Mouse (Mus musculus) olfactory bulb, adult 2 months (tissue): ENCODE data around the gene Arhgef11. TPM values are rescaled to one million over a fixed set of nuclear protein-coding genes. Genes with fewer than 3 reads are reported as not detected.

Experiments
- H3K27ac ChIP-seq: fragments of 200-500 bp; 2 replicates; pipeline ENCODE4 v1.5.1; 2012; ENCODE audit warnings: low read depth, low read length; ENCODE audit not compliant: insufficient read depth
- H3K4me1 ChIP-seq: fragments of 200-500 bp; 2 replicates; pipeline ENCODE4 v1.6.1; 2012; ENCODE audit warnings: low read length; ENCODE audit not compliant: control insufficient read depth, insufficient read depth
- H3K4me3 ChIP-seq: fragments of 200-500 bp; 2 replicates; pipeline ENCODE4 v1.5.1; 2012; ENCODE audit warnings: mild to moderate bottlenecking, low read depth, low read length, moderate library complexity; ENCODE audit not compliant: insufficient read depth
- CTCF ChIP-seq: fragments of 200-500 bp; IDR thresholded peaks from 2 replicates; pipeline ENCODE4 v1.5.1; 2012; ENCODE audit warnings: low read depth, mild to moderate bottlenecking, low read length, moderate library complexity; ENCODE audit not compliant: insufficient read depth
- POLR2A ChIP-seq: fragments of 200-500 bp; IDR thresholded peaks from 2 replicates; pipeline ENCODE4 v1.6.1; 2012; ENCODE audit warnings: mild to moderate bottlenecking, low read depth, low read length, moderate library complexity; ENCODE audit not compliant: insufficient read depth
- WGBS: fragments of 180-500 bp; shearing (Covaris S2); methylation state at CpG from one replicate; pipeline ENCODE4 v1.1.7; 2018; 5-methylcytosine and 5-hydroxymethylcytosine counted together
- polyA plus RNA-seq: library from polyadenylated mRNA; stranded (reverse); fragments of >200 nt; gene quantifications from 2 replicates; pipeline ENCODE4 v1.2.4, GENCODE M21; 2012; ENCODE audit warnings: low replicate concordance; ENCODE audit not compliant: missing spikeins, insufficient read depth, insufficient read length

Arhgef11 gene
- polyA plus RNA-seq, 1 experiment, result not detected

- H3K4me3 ChIP-seq, result no peak overlapping the region
- H3K4me1 ChIP-seq, result peaks cover 5% of the 10 kb centered on the region
- no peak for TF ChIP-seq CTCF
- no peak for TF ChIP-seq POLR2A
- 4% methylated on average over 4 of the region's 4 CpGs for WGBS
- no peak overlapping the region for H3K27ac ChIP-seq
Measured at GRCm38 (mm10) chr3:87770280-87770679, 152.9 kb downstream of the Arhgef11 start.

GRCm38 (mm10) chr3:87771088-87771487 lies 153.7 kb downstream of the Arhgef11 start:
- Histone ChIP-seq H3K27ac (no peak overlapping the region), H3K4me3 (no peak overlapping the region), H3K4me1 (peaks cover 5% of the 10 kb centered on the region)
- TF ChIP-seq POLR2A, result no peak
- TF ChIP-seq CTCF, result no peak
- WGBS, result 71% methylated on average over 6 of the region's 6 CpGs

GRCm38 (mm10) chr3:87778283-87778682 lies 160.9 kb downstream of the Arhgef11 start:
- WGBS, result 62% methylated on average over 23 of the region's 23 CpGs
- Histone ChIP-seq H3K27ac (no peak overlapping the region), H3K4me1 (peaks cover 3% of the 10 kb centered on the region; the same call in 1 of the 2 replicates), H3K4me3 (no peak overlapping the region)
- TF ChIP-seq POLR2A (no peak), CTCF (no peak)

- WGBS, result 65% methylated on average over 2 of the region's 2 CpGs
- TF ChIP-seq CTCF, result no peak
- TF ChIP-seq POLR2A, result no peak
- Histone ChIP-seq H3K27ac (no peak overlapping the region), H3K4me1 (peaks cover 3% of the 10 kb centered on the region; the same call in 1 of the 2 replicates), H3K4me3 (no peak overlapping the region)
Measured at GRCm38 (mm10) chr3:87779086-87779485, 161.7 kb downstream of the Arhgef11 start.

- 90% methylated on average over 25 of the region's 25 CpGs for WGBS
Measured at GRCm38 (mm10) chr3:87783282-87784023, 166.1 kb downstream of the Arhgef11 start.

GRCm38 (mm10) chr3:87785156-87785555 lies 167.8 kb downstream of the Arhgef11 start:
- TF ChIP-seq POLR2A (no peak), CTCF (no peak)
- Histone ChIP-seq H3K4me1 (peaks cover 4% of the 10 kb centered on the region; the same call in 1 of the 2 replicates), H3K27ac (no peak overlapping the region), H3K4me3 (no peak overlapping the region)
- WGBS, result 92% methylated on average over 5 of the region's 5 CpGs

More at GRCm38 (mm10) chr3:87783282-87784023, 166.1 kb downstream of the Arhgef11 start:
- TF ChIP-seq CTCF (no peak), POLR2A (no peak)
- H3K4me3 ChIP-seq, result no peak overlapping the region
- peaks cover 4% of the 10 kb centered on the region; the same call in 1 of the 2 replicates for H3K4me1 ChIP-seq
- no peak overlapping the region for H3K27ac ChIP-seq

- 41% methylated on average over 6 of the region's 6 CpGs for WGBS
- Histone ChIP-seq H3K27ac (no peak overlapping the region), H3K4me1 (peaks cover 4% of the 10 kb centered on the region; the same call in 1 of the 2 replicates), H3K4me3 (no peak overlapping the region)
- TF ChIP-seq CTCF (no peak), POLR2A (no peak)
Measured at GRCm38 (mm10) chr3:87785626-87786214, 168.4 kb downstream of the Arhgef11 start.

Other genes starting within 250 kb of the Arhgef11 start
- gene Fcrl1, start 241.2 kb upstream of the Arhgef11 start, polyA plus RNA-seq, result not detected in 2 replicates
- gene Fcrl5, start 181.8 kb upstream of the Arhgef11 start, polyA plus RNA-seq, result not detected in 2 replicates
- not detected in 2 replicates for gene Etv3, start 92.2 kb upstream of the Arhgef11 start, polyA plus RNA-seq
- not detected in 2 replicates for gene Lrrc71, start 131.1 kb downstream of the Arhgef11 start, polyA plus RNA-seq
- gene Ntrk1, start 177.6 kb downstream of the Arhgef11 start, polyA plus RNA-seq, result not detected in 2 replicates
- gene Insrr, start 179.4 kb downstream of the Arhgef11 start, polyA plus RNA-seq, result not detected in 2 replicates
- not detected in 2 replicates for gene Pear1, start 206.7 kb downstream of the Arhgef11 start, polyA plus RNA-seq
- not detected in 2 replicates for gene Sh2d2a, start 229.2 kb downstream of the Arhgef11 start, polyA plus RNA-seq